Mouse (Mus musculus) urinary bladder, postnatal 0 days (tissue): ENCODE measurements around the gene Vcp. TPM values are rescaled to one million over a fixed set of nuclear protein-coding genes. Genes with fewer than 3 reads are reported as not detected.

ENCODE experiments used
- polyA plus RNA-seq: library from polyadenylated mRNA; unstranded; fragments of >200 nt; fragmentation: Nextera tagmentation; extraction: Ambion mirVana; gene quantifications from 2 replicates; pipeline ENCODE4 v1.2.1, GENCODE M21; 2015

The Vcp gene
- polyA plus RNA-seq = 282 and 308 TPM in 2 replicates

DNA sequence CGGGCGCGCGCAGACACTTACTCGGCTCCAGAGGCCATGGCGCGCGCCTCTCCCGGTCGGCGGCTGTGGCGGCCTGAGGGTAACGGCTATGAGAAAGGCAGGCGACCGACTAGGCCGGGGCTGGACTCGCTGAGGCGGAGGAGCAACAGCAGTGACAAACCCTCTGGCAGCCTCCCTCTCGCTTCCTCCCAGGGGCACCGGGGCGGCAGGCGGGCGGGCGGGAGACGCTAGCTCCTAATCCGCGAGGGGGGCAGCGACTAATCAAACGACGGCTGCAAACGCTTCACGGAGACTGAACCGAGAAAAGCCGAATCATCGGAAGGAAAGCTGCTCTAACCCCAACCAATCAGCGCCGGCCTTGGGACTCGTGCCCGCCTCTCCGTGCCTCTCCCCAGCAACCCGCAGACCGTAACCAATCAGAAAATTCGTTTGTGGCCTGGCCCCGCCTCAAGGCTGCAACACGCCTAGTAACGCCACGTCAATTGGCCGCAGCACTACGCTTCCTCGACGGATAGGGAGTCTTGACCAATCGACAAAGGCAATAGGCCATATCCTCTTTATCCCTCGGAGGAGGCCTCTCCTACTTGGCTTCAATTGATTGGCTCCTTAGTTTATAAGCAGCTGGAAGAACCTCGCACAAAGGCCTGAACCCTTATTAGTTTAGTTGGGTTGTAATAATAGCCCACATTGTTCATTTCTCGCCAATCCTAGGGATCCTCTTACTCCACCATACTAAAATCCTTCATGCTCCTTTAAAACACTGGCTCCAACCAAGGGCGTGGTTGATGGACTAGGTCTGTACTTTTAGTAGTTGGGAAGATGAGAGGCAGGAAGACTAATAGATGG lies at the start of gene Vcp:
Vcp (minus strand) TSS at position 367 of the 846 bp plus-strand sequence.

DNA sequence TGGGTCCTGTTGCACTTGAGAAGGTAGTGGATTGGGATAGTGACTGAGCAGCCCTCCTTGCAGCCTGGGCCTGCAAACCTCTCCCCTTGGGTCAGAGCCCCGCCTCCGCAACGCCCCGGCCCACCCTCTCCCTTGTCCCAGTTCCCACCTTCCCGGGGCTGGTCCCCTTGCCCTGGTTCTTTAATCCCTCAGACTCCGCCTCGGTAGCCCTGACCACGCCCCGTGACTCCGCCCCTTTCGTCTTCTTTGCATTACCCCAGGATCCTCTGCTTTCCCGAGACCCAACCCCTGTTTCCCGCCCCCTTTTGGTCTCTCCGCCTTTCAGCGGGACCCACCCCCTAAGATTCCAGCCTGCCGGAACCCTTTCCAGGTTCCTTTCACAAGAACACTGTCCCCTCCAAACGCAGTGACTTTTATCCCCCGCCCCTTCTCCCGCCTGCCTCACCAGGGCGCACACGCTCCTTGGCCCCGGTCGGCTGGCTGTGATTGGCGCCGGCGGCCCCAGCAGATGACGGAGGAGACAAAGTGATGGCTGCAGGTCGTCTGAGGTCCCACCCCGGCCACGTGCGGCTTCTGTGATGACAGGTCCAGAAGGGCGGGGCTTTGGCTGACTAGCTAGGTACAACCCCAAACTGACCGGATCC lies 45.5 kb upstream of the Vcp start, which contains the start of gene Fam214b:
Fam214b (minus strand) TSS at position 562 of the 644 bp plus-strand sequence.

DNA sequence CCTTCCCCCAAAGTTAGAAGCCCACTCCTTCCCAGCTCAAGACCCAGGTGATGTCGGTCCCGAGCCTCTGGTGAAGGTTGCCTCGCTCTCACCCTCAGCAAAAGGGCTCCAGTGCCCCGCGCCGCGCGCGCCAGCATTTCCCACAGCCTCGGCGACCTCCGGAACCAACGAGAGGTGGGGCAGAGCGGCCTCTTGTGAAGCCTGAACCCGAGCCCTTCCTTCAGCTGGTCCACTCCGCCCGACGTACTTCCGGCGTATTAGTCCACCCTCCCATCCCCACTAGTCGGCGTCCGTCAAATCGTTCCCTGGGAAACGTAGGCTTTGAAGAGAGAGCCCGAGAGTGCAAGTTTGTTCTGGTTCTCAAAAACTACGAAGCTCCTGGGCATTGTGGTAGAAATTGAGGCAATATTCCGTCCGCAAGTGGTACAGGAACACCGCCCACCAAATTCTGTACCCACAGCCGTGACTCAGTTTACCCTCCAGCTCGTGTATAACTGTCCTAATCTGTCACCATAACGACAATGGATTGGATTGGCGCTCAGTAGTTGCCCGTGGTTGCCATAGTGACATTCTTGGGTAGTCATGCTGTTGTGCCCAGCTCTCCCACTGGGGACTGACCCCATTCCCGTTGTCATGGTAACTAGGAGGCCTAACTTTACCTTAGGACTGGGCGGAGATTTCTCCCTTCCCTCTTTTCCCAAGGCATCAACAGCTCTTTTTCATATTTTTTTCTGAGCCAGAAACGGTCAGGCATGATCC lies 31.1 kb upstream of the Vcp start, which contains the start of gene Stoml2:
Stoml2 (minus strand) TSS at position 474 of the 759 bp plus-strand sequence.

DNA sequence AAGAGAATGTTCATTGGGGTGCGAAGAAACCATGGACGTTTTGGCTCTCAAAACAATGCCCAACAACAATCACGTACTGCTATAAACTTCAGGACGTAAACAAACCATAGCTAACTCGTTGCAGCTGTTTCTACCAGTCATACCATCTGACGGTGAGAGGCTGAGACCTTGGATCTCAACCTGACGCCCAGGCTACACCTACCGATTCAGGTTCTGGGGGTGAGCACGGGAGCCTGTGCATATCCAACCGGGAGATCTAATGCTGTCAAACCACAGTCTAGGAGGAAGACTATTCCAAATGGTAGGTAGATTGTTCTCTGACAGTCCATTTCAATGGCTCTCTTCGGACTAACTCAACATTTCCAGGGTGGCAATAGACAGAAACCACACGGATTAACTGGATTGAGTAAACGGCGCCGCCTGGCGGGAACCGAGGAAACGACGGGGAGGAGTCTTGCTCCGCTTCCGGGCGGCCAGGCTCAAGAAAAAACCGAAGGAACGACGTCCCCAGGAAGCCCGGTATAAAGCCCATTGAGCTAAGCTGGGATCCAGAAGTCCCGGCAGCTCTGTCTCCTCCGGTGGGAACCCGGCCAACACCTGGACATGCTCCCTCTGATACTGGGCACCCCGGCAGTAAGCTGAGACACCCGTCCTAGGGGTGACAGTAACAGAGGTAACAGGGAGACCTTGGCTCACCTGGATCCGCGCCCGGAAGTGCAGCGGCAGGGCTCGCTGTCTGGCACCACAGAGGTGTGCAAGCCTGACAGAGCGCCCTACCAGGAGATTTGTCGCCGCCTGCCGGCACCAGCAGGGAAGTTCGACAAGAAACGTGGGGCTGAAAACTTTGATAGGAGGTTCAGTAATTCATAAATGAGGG lies 25.0 kb upstream of the Vcp start, which contains the start of gene Pigo:
Pigo (minus strand) TSS at position 736 of the 877 bp plus-strand sequence.

DNA sequence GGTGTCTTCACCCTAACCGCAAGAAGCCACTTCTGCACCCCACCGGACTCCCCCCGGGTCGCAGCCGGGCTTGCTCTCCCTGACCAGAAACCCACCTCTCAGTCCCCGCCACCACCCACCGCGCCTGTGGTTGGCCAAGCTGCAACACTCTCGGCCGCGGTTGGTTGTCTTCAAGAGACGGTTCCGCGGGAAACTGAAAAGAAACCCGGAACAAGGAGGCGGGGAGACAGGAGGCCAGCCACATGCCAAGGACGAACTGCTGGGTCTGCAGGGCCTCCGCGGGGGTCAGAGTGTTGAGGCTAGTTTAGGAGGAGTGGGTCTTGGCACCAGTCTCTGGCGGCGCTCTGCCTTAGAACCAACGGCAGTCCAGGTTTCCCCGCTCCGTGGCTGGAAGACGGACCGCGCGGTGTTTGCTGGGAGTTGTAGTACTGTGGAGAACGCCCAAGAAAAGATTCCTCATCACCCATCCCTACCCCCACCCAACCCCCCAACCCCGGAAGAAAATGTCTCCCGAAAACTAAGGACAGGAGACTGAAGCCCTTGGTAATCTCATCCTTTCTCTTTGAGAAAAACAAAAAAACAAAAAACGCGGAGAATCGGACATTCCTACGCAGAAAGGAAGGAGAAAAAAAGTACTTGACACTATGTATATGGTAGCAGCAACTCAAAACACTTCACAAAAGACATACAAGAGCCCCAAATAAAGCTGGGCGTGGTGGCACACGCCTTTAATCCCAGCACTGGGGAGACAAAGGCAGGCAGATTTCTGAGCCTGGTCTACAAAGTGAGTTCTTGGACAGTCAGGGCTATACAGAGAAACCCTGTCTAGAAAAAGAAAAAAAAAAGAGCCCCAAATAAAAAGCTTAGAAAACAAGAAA lies 10.1 kb upstream of the Vcp start, which contains the start of gene Fancg:
Fancg (minus strand) TSS at position 346 of the 878 bp plus-strand sequence.

DNA sequence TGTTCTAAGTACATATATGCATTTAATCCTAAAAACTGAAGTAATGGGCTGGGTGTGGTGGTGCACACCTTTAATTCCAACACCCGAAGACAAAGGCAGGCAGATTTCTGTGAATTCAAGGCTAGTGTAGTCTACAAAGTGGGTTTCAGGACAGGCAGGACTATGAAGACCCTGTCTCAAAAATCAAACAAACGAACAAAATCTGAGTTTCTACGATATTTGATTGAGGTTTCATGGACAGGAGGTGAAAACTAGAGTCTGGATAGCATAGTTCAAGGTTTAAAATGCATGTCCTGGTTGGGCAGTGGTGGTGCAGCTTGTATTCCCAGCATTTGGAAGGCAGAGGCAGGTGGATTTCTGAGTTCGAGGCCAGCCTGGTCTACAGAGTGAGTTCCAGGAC lies 31.0 kb downstream of the Vcp start, which contains the start of gene 1700022I11Rik:
1700022I11Rik (plus strand) TSS at position 301 of the 400 bp plus-strand sequence.

DNA sequence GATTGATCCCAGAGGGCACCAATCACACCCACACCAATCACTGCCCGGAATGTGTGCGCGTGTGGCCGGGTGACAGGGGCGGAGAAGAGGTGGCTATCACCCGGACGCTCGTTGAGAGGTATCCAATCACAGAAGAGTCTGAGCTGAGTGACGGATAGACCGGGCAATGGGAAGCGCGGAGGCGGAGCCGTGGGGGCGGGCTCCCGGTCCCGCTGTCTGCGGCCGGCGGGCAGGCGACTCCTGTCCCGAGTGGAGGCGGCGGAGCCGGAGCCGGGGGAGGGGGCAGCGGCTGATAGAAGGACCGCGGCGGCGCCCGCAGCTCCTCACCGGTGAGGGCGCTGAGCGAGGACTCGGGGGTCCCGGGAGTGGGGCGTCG lies 50.6 kb downstream of the Vcp start, which contains the start of gene Dnajb5:
Dnajb5 (plus strand) TSS at position 139 of the 376 bp plus-strand sequence.

Other genes with a start within 250 kb of the Vcp start
- gene Ccl19, start 243.9 kb downstream of the Vcp start, polyA plus RNA-seq = not detected in 2 replicates
- 3.6 and 5.6 TPM in 2 replicates for gene Ccl21a, start 226.5 kb downstream of the Vcp start, polyA plus RNA-seq
- 0.05 TPM in 2 replicates for gene Fam205a1, start 146.6 kb downstream of the Vcp start, polyA plus RNA-seq
- 0.08 TPM in 1 of 2 replicates, not detected in the other for gene Gm12394, start 143.7 kb downstream of the Vcp start, polyA plus RNA-seq
- gene Fam205c, start 126.3 kb downstream of the Vcp start, polyA plus RNA-seq = 0.27 and 0.35 TPM in 2 replicates
- gene Phf24, start 83.8 kb downstream of the Vcp start, polyA plus RNA-seq = 1.5 and 2.0 TPM in 2 replicates
- 27.3 and 35.8 TPM in 2 replicates for gene Dnajb5, start 50.7 kb downstream of the Vcp start, polyA plus RNA-seq
- gene 1700022I11Rik, start 30.9 kb downstream of the Vcp start, polyA plus RNA-seq = 0.45 and 0.46 TPM in 2 replicates
- gene Fancg, start 10.0 kb upstream of the Vcp start, polyA plus RNA-seq = 3.8 and 4.9 TPM in 2 replicates
- 6.9 and 8.6 TPM in 2 replicates for gene Pigo, start 25.3 kb upstream of the Vcp start, polyA plus RNA-seq
- 168 and 170 TPM in 2 replicates for gene Stoml2, start 31.2 kb upstream of the Vcp start, polyA plus RNA-seq
- 6.6 and 9.3 TPM in 2 replicates for gene Fam214b, start 45.7 kb upstream of the Vcp start, polyA plus RNA-seq
- gene Unc13b, start 58.4 kb upstream of the Vcp start, polyA plus RNA-seq = 3.6 and 3.7 TPM in 2 replicates